Mouse (Mus musculus) spleen, adult 2 months (tissue): Measurements from ENCODE around the gene Vps25. TPM values are rescaled to one million over a fixed set of nuclear protein-coding genes. Genes with fewer than 3 reads are reported as not detected.

Experiments used
- DNase-seq, 2 experiments: peaks; one replicate each; pipeline versions ENCODE4 v3.0.0 to v3.0.0-alpha.2; 2012 to 2021; ENCODE audit warnings: low spot score in 2 of 2, low read depth in 1 of 2
- H3K27ac ChIP-seq: fragments of 200-500 bp; 2 replicates; pipeline ENCODE4 v1.5.1; 2012; ENCODE audit warnings: low read length, inconsistent platforms; ENCODE audit not compliant: insufficient read depth
- H3K27me3 ChIP-seq: fragments of 200-500 bp; 2 replicates; pipeline ENCODE4 v1.6.1; 2012; ENCODE audit warnings: mild to moderate bottlenecking, moderate library complexity, low read length, inconsistent platforms; ENCODE audit not compliant: control insufficient read depth, insufficient read depth
- H3K36me3 ChIP-seq: fragments of 200-500 bp; 2 replicates; pipeline ENCODE4 v1.6.1; 2012; ENCODE audit warnings: mild to moderate bottlenecking, low read length, inconsistent platforms; ENCODE audit not compliant: control insufficient read depth, insufficient read depth
- H3K4me1 ChIP-seq: fragments of 200-500 bp; 2 replicates; pipeline ENCODE4 v1.6.1; 2011; ENCODE audit warnings: inconsistent platforms; ENCODE audit not compliant: control insufficient read depth, insufficient read depth, insufficient read length
- H3K4me3 ChIP-seq: fragments of 200-500 bp; 2 replicates; pipeline ENCODE4 v1.5.1; 2011; ENCODE audit warnings: mild to moderate bottlenecking, inconsistent platforms; ENCODE audit not compliant: insufficient read depth, insufficient read length; ENCODE audit errors: extremely low read depth
- CTCF ChIP-seq: fragments of 200-500 bp; IDR thresholded peaks from 2 replicates; pipeline ENCODE4 v1.5.1; 2011; ENCODE audit warnings: mild to moderate bottlenecking, inconsistent platforms; ENCODE audit not compliant: insufficient read depth, insufficient read length, insufficient replicate concordance; ENCODE audit errors: extremely low read depth
- POLR2A ChIP-seq: fragments of 200-500 bp; IDR thresholded peaks from 2 replicates; pipeline ENCODE4 v1.6.1; 2011; ENCODE audit warnings: low read depth, low read length, inconsistent platforms
- WGBS: fragments of 180-500 bp; shearing (Covaris S2); methylation state at CpG from one replicate; pipeline ENCODE4 v1.1.7; 2018; 5-methylcytosine and 5-hydroxymethylcytosine counted together
- polyA plus RNA-seq: library from polyadenylated mRNA; depleted of rRNA; stranded (reverse); fragments of >200 nt; gene quantifications from 2 replicates; pipeline ENCODE4 v1.2.3, GENCODE M21; 2012

Vps25 gene
- polyA plus RNA-seq, 1 experiment = 62.2 TPM

DNA sequence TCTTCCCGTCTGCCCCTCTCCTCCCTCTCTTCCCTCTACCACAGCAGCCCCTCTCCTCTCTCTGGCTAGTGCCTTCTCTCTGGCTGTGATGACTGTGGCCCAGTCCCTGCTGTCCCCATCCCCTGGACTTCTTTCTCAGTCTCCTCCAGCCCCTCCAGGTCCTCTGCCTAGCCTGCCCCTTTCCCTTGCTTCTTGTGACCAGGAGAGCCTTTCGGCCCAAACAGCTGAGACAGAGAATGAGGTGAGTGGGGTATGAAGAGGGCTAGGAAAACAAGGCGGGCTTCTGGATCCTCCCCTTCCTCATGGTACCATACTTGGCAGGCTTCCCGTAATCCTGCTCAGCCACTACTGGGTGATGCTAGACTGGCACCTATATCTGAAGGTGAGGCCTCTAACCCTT, 21.8 kb downstream of the Vps25 start:
- Histone ChIP-seq H3K27ac (no peak overlapping the region), H3K4me3 (no peak overlapping the region)
- WGBS = 84% methylated on average over 4 of the region's 4 CpGs

GRCm38 (mm10) chr11:101276319-101277070, 23.0 kb downstream of the Vps25 start:
- no peak for TF ChIP-seq POLR2A
- no peak for TF ChIP-seq CTCF
- Histone ChIP-seq H3K4me1 (peaks cover 9% of the 10 kb centered on the region; the same call in 1 of the 2 replicates), H3K4me3 (no peak overlapping the region), H3K27ac (no peak overlapping the region), H3K36me3 (peaks cover 2% of the 10 kb centered on the region), H3K27me3 (no peaks in the 10 kb centered on the region)
- no peak for DNase-seq
- 84% methylated on average over 27 of the region's 27 CpGs for WGBS

More for the DNA sequence above, 21.8 kb downstream of the Vps25 start:
- H3K36me3 ChIP-seq = peaks cover 2% of the 10 kb centered on the region
- H3K4me1 ChIP-seq = peaks cover 9% of the 10 kb centered on the region; the same call in 1 of the 2 replicates
- no peak for DNase-seq
- H3K27me3 ChIP-seq = no peaks in the 10 kb centered on the region
- TF ChIP-seq POLR2A (no peak), CTCF (no peak)

- H3K4me3 ChIP-seq = peak overlapping the region; percentile 85
- H3K27ac ChIP-seq = no peak overlapping the region
- 51% methylated on average over 12 of the region's 12 CpGs for WGBS
- peaks cover 2% of the 10 kb centered on the region for H3K36me3 ChIP-seq
- H3K27me3 ChIP-seq = no peaks in the 10 kb centered on the region
- TF ChIP-seq CTCF (no peak), POLR2A (no peak)
- no peak for DNase-seq
- peaks cover 9% of the 10 kb centered on the region; the same call in 1 of the 2 replicates for H3K4me1 ChIP-seq
Measured at GRCm38 (mm10) chr11:101277381-101278222, 24.1 kb downstream of the Vps25 start.

DNA sequence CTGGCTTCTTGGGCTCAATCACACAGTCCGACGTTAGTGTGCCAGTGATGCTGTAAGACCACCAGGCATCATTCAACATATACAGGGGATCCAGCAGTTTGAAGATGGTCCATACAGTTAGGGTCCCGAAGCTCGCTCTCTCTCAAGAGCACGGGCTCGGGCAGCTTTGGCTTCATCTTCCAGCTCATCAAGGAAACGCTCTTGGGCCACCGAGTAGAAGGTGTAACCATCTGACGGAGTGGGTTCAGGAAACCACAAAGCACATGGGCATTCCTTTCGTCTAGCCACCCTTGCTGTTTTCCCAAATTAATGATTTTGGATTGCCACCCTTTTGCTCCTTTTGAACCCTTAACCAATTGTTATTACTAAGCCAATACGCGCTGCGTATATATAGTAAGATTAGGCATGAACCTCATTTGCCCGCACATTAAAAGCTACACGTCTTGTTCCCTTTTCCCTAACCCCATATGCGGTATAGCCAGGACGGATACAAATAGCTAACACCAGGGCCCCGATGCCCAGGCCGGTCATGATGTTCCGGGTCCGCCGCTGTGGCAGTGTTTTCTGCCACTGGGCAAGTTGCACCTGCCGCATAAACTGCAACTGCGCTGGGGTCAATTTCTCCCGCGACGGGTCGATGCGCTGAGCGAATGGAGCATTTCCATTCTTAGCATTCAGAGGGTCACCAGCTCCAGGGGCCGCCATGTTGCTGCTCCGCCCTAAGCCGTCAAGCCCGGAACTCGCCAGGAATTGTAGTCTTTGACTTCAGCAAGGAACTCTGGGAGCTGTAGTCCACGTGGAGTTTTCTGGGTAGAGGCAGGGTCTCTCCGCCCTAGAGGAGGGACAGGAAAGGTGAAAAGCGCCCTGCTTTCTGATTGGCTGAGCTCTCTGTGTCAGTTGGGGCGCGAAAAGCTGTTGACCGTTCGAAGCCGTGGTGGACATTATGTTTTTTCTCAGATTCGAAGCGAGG, 25.0 kb downstream of the Vps25 start, which contains the start of the genes Cntd1 and Coa3:
Gene Cntd1 (plus strand): TSS at position 790 of the 970 bp plus-strand sequence.
Gene Coa3 (minus strand): TSS at position 892 of the 970 bp plus-strand sequence.
- H3K27me3 ChIP-seq = no peaks in the 10 kb centered on the region
- H3K36me3 ChIP-seq = peaks cover 2% of the 10 kb centered on the region
- DNase-seq = peak; percentile 57 to 84
- H3K4me3 ChIP-seq = peak within 1 kb of the TSS; percentile 85
- 0 out of 2 replicates have a peak within 1 kb of the TSS, but pooled peaks have one; percentile 24 for H3K27ac ChIP-seq
- peaks cover 9% of the 10 kb centered on the region; the same call in 1 of the 2 replicates for H3K4me1 ChIP-seq
- TF ChIP-seq CTCF (no peak), POLR2A (peak; percentile 52)
- 5% methylated on average over 45 of the region's 45 CpGs for WGBS

DNA sequence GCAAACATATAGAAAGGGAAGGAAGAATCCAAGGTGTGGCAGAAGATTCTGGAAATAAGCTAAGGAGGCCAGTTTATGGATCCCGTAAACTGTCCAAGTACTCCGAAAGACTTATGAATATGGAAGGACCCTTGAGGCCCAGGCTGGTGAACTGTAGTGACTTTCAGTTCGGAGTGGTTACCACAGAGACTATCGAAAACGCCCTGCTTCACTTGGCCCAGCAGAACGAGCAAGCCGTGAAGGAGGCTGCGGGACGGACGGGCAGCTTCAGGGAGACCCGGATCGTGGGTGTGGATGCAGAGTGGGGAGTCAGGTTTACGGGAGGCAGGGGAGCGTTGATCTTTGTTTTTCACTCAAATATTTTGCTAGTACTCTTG, 25.7 kb downstream of the Vps25 start:
- H3K36me3 ChIP-seq = peaks cover 2% of the 10 kb centered on the region
- DNase-seq = no peak
- WGBS = 57% methylated on average over 14 of the region's 14 CpGs
- no peaks in the 10 kb centered on the region for H3K27me3 ChIP-seq
- peak overlapping the region; percentile 85 for H3K4me3 ChIP-seq
- peaks cover 9% of the 10 kb centered on the region; the same call in 1 of the 2 replicates for H3K4me1 ChIP-seq
- TF ChIP-seq CTCF (no peak), POLR2A (no peak)
- no peak overlapping the region for H3K27ac ChIP-seq

DNA sequence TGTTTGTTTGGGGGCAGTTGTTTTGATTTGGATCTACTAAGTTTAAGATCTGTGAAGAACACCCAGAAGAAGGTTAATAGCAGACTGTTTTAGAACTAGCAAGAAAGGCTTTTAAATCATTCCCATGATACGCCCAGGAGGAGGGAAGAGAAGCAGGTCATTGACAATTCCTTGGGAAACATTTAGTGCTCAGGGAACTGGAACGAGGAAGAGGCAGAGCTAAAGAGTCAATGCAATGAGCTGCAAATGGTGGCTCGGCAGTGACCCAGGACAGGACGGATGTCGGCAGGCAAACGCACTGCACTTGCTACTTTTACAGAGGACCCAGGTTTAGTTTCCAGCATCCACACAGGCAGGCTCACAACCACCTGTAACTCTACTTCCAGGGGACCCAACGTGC, 27.3 kb downstream of the Vps25 start:
- TF ChIP-seq CTCF (no peak), POLR2A (no peak)
- Histone ChIP-seq H3K27me3 (no peaks in the 10 kb centered on the region), H3K36me3 (peaks cover 2% of the 10 kb centered on the region), H3K4me3 (no peak overlapping the region), H3K4me1 (peaks cover 9% of the 10 kb centered on the region; the same call in 1 of the 2 replicates), H3K27ac (no peak overlapping the region)
- 68% methylated on average over 7 of the region's 7 CpGs for WGBS
- DNase-seq = no peak
